Mouse (Mus musculus) Patski (cell line): ENCODE measurements around the gene Acp5. TPM values are rescaled to one million over a fixed set of nuclear protein-coding genes. Genes with fewer than 3 reads are reported as not detected.
"Not testable (repeated sequence)": the region's sequence is repeated elsewhere in the genome, so short reads cannot be mapped to it uniquely, and the experiment has no call there.

Source experiments
- ATAC-seq: fragments of 100-300 bp; one replicate; pipeline ENCODE4 v1.8.0; 2021
- CTCF ChIA-PET: fragments of 350-600 bp; sonication (Branson Sonifier 250); formaldehyde crosslinking; loops from one replicate; lab custom pipeline; 2022; ENCODE audit warnings: inconsistent platforms; lab: Charles Lee
- POLR2A ChIA-PET: fragments of 350-600 bp; sonication (Branson Sonifier 250); formaldehyde crosslinking; loops from one replicate; lab custom pipeline; 2022; ENCODE audit warnings: antibody characterized with exemption, inconsistent platforms; lab: Charles Lee
- DNase-seq: peaks from one replicate; pipeline ENCODE4 v3.0.0-alpha.2; 2011; ENCODE audit warnings: low read depth, low spot score
- H3K27me3 ChIP-seq: fragments of 371-371 bp; one replicate; pipeline ENCODE4 v1.5.1; 2021
- CTCF ChIP-seq: fragments of 100-300 bp; IDR thresholded peaks from one replicate; pipeline ENCODE4 v1.5.1; 2021
- in situ Hi-C: fragments of 300-500 bp; cut with MboI; formaldehyde crosslinking; loops from 3 replicates; pipeline ENCODE4 v1.11.1; 2018; ENCODE audit warnings: low pct_unique_long_range_greater_than_20kb, mixed read lengths
- polyA plus RNA-seq: library from polyadenylated mRNA; unstranded; gene quantifications from one replicate; pipeline ENCODE4 v1.2.3, GENCODE M21; 2021

Acp5 gene
- polyA plus RNA-seq, 1 experiment from 2014 or later, result not detected

DNA sequence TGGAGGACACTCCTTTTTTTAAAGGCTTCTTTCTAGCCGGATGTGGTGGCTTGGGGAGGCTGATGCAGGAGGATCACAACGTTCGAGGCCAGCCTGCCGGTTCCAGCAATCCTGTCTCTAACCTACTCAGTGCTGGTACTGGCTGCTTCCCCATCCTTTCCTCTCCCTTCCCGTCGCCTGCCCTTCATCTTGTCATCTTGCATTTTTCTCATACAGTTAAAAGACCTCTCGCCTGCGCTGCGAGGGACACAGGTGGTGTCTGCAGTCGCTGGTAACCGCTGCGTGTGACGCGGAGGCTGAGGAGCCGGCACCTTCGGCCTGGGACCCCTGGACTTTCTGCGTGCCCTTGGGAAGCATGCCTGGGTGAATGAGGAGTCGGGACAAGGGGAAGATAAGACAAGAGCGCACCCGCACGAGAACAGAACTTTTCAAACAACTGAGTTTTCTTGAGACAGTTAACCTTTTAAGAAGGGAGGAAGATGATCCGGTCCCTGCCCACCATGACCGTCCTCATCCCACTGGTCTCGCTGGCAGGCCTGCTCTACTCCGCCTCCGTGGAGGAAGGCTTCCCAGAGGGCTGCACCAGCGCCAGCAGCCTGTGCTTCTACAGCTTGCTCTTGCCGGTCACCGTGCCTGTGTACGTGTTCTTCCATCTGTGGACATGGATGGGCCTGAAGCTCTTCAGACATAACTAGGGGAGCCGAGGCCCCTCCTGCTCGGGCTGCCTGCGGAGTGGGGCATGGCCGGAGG is 22.2 kb upstream of the Acp5 start:
- in situ Hi-C loops, result loop anchor here (5.0 kb wide), 2 partner anchors 70 to 240 kb away; partner anchors contain the start of gene Zfp809

DNA sequence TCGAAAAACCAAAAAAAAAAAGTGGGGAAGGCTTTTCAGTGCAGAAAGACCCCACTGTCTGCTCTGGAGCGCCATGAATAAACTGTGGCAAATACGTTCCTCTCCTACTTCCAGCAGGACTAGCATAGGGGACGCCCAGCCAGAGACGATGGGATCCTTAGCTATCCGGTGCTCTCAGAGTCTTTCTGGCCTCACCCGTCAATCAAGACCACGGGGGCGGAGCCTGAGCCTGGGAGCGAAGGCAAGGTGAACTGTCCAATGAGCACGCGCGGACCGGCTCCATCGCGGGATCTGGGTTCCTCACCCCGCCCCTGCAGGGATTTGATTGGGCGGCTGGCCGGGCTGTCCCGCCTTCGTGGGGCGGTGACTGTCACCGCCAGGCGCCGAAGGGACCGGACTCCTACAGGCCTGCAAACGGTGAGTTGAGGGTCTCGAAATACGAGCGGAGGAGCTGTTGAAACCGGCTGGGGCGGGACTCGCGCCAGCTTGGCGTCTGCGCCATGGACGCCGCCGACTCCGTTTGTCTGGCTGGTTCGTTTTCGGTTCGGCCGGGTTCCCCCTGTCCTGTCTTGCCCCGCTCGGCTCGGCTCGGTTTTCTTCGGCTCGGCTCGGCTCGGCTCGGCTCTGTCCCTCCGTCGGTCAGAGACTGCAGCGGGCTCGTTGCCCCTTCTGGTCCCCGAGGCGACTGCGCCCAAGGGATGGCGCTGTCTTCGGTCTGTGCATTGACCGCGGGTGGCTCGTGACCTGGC is 21.2 kb upstream of the Acp5 start, which contains the start of gene Pigyl:
Pigyl (plus strand) TSS at position 350 of the 749 bp plus-strand sequence.
- no peaks in the 10 kb centered on the region for H3K27me3 ChIP-seq
- TF ChIP-seq CTCF, result no peak
- in situ Hi-C loops, result loop anchor here (5.0 kb wide), 2 partner anchors 71 to 241 kb away; partner anchors contain the start of gene Zfp809
- ChIA-PET POLR2A (interaction anchor here (0.6 kb wide), 2 partner anchors 68 to 158 kb away, joined by 3 to 4 read pairs; no protein-coding TSS in a partner anchor), CTCF (interaction anchor here (0.9 to 1.2 kb wide), 2 partner anchors 13 to 84 kb away, joined by 4 to 9 read pairs; no protein-coding TSS in a partner anchor)
- ATAC-seq (peak; percentile 95), DNase-seq (peak; percentile 84)

More for the DNA sequence above, 22.2 kb upstream of the Acp5 start:
- no peaks in the 10 kb centered on the region for H3K27me3 ChIP-seq
- no peak for ATAC-seq
- POLR2A ChIA-PET, result no interaction called here
- TF ChIP-seq CTCF, result no peak
- no peak for DNase-seq
- CTCF ChIA-PET, result no interaction called here

DNA sequence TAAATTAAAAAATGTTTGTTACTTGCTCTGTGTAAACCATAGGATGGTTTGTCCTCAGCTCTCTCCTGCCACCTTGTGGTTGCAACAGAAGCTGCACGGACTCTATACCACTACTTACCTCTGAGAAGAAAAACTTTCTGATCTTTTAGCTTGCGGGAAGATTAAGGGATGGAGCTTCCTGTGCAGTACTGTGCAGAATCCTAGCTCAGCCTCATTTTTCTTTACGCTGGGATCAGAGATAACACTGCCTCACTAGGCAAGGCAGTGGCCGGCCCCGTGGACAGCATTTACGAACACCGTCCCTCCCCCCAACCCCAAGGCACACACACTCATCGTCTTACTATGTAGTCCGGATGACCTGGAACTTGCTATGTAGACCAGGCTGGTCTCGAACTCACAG is 20.1 kb upstream of the Acp5 start:
- POLR2A ChIA-PET, result no interaction called here
- no peak for TF ChIP-seq CTCF
- DNase-seq (no peak), ATAC-seq (no peak)
- H3K27me3 ChIP-seq, result no peaks in the 10 kb centered on the region
- CTCF ChIA-PET, result interaction anchor here (0.7 to 1.2 kb wide), 6 partner anchors 12 to 256 kb away, joined by 3 to 9 read pairs (median 4); partner anchors contain the start of gene 9530077C05Rik
- in situ Hi-C loops, result loop anchor here (5.0 kb wide), 2 partner anchors 72 to 242 kb away; partner anchors contain the start of gene Zfp809

DNA sequence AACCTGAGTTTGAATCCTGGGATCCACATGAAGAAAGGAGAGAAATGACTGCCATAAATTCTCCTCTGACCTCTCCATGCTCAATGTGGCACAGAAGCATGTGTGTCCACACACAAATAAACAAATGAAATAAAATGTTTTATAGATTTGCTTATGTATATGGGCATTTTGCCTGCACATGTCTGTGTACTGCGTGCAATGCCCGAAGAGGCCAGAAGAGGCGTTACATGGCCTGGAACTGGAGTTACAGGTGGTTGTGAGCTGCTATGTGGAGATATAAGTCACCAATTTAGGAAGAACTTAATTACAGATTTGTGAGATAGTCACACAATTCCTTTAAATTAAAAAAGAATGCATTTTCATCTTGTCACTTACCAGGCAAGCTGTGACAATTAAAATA is 18.3 kb upstream of the Acp5 start:
- no peak for DNase-seq
- peak; percentile 23 for TF ChIP-seq CTCF
- no peaks in the 10 kb centered on the region for H3K27me3 ChIP-seq
- POLR2A ChIA-PET, result no interaction called here
- CTCF ChIA-PET, result interaction anchor here (2.8 kb wide), 1 partner anchor 11 kb away, joined by 11 read pairs; no protein-coding TSS in a partner anchor
- ATAC-seq, result no peak
- in situ Hi-C loops, result no loop called here

DNA sequence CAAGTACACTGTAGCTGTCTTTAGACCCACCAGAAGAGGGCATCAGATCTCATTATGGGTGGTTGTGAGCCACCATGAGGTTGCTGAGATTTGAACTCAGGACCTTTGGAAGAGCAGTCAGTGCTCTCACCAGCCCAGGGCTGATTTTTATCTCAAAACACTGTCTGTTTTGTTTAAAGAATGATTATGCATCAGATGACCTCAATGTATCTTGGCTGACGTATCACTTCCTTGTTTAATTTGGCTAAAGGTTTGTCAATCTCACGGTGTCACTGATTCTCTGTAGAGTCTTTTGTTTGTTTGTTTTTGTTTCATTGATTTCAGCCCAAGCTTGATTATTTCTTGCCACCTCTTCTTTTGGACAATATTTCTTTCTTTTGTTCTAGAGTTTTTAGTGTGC is 15.4 kb upstream of the Acp5 start:
- DNase-seq, result no peak
- peak; percentile 30 for TF ChIP-seq CTCF
- ChIA-PET POLR2A (no interaction called here), CTCF (interaction anchor here (1.0 to 1.3 kb wide), 2 partner anchors 8 to 312 kb away, joined by 3 read pairs; no protein-coding TSS in a partner anchor)
- no peak for ATAC-seq
- no peaks in the 10 kb centered on the region for H3K27me3 ChIP-seq
- in situ Hi-C loops, result no loop called here

DNA sequence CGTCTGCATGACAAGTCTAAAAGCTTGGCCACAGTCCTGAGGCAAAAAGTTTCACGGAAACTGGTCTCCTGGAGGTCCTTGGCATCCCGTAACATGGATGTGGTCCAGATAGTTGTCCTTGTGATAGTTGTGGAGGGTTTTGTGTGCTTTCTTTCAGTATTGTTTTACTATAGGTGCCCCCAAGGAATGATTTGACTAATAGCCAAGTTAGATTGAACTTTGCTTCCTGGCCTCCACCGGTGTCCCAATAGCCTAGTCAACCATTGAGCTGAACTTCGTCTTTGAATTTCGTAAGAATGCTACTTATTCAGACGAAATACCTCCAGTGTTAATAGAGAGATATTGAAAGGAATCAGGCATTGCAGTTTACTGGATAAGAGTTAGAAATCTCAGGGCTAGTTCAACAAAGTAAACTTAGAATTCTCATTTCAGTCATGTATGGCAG is 14.8 kb upstream of the Acp5 start:
- in situ Hi-C loops, DNase-seq, ATAC-seq, H3K27me3 ChIP-seq, POLR2A ChIA-PET: not testable (repeated sequence)
- CTCF ChIA-PET, result interaction anchor here (1.0 kb wide), 1 partner anchor 312 kb away, joined by 3 read pairs; no protein-coding TSS in a partner anchor

DNA sequence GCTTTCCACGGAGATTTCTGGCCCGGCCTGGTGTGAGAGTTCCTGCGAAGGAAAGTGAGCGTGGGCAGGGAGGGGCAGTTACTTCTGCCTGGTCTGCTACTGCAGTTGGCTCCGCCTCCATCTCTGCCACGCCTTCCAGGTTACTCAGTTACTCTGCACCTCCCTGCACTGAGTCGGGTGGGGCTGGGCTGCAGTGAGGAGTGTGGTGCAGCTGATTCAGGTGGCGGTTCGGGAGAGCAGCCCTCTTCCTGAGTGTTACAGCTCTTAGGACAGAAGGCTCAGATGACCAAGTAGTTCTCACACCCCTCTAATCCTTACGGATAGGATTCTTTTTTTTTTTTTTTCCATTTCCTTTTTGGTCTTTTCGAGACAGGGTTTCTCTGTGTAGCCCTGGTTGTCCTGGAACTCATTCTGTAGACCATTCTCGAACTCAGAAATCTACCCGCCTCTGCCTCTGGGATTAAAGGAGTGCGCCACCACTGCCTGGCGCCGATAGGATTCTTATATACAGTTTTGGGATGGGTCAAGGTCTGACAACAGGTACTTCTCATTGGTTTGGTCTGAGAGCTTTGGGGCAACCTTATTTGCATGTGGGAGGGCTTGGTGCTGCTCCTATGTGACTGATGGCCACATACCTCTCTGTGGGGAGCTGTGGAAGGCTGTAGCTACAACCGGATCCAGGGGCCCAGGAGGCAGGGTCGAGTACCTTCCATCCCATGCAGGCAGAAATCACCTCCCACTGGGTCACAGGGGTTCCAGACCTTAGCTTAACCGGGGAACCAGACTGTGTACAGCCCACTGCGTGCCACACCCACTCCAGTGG is 14.1 kb upstream of the Acp5 start:
- ATAC-seq (no peak), DNase-seq (no peak)
- ChIA-PET CTCF (no interaction called here), POLR2A (interaction anchor here (0.6 kb wide), 1 partner anchor 1113 kb away, joined by 3 read pairs; no protein-coding TSS in a partner anchor)
- no peaks in the 10 kb centered on the region for H3K27me3 ChIP-seq
- no peak for TF ChIP-seq CTCF
- in situ Hi-C loops, result no loop called here

DNA sequence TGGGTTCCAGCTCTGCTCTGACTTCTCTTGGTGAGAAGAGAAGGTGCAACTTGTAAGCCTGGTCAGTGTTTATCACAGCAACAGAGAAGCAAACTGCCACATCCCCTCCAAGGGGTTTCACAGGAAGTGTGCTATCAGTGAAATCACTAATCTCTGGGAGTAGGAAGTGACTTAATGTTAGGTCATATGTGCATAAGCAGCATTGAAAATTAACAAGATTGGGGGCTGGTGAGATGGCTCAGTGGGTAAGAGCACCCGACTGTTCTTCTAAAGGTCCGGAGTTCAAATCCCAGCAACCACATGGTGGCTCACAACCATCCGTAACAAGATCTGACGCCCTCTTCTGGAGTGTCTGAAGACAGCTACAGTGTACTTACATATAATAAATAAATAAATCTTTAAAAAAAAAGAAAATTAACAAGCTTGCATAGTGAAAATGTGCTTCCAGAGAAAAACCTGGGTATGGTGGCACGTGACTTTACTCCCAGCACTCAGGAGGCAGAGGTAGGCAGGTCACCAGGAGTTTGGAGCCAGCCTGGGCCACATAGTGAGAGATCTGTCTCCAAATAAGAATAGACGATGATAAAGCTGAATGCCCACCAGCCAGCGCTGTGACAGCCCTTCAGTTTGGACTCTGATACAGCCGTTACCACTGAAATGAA is 8.9 kb upstream of the Acp5 start:
- DNase-seq (no peak), ATAC-seq (no peak)
- ChIA-PET CTCF (interaction anchor here (1.5 to 7.0 kb wide), 5 partner anchors 11 to 267 kb away, joined by 6 to 81 read pairs (median 9); partner anchors contain the start of genes 9530077C05Rik and Gm49318), POLR2A (interaction anchor here (1.3 kb wide), 1 partner anchor 26 kb away, joined by 3 read pairs; no protein-coding TSS in a partner anchor)
- no peaks in the 10 kb centered on the region for H3K27me3 ChIP-seq
- TF ChIP-seq CTCF, result no peak
- in situ Hi-C loops, result loop anchor here (5.0 kb wide), 1 partner anchor 72 kb away; the partner anchor contains the start of genes Gm49318 and Zfp653
